ENCODE assay signal across 10 mouse cellular contexts in genomic region chr4:151288893-151289585, GRCm38 (mm10).
DNase-seq lines count a peak whose midpoint lies in the region; ATAC-seq and TF ChIP-seq lines count a peak whose summit lies in the region.
"Had no signal": no experiment of that assay in that cellular context is flagged by ENCODE, and none has a peak within 500 bp of the region (broad histone marks: within the 10 kb centered on the region; RNA-seq: fewer than 3 reads in every experiment).

No protein-coding gene starts in this region.

- no peak overlapping the region for H3K4me3 ChIP-seq in midbrain, postnatal 0 days (ENCODE audit: low read depth, low read length)
- H3K4me3 ChIP-seq: stomach, embryonic 15.5 days had no signal

- no peak for TF ChIP-seq CTCF in midbrain, postnatal 0 days (IDR thresholded peaks at IDR 0.05)

- DNase-seq in gastrocnemius, postnatal 14 days: peak; percentile 36
- DNase-seq in gastrocnemius, postnatal 36 days: no peak
- DNase-seq in urinary bladder, postnatal 14 days (ENCODE audit: low spot score): peak; percentile 50
- no peak for DNase-seq in urinary bladder, postnatal 4 days (ENCODE audit: low spot score in 2 of 2)
- DNase-seq in kidney, postnatal 14 days: peak; percentile 57
- DNase-seq in yolk sac, embryonic 10.5 days (ENCODE audit: low spot score): peak; percentile 24
- no peak for DNase-seq in right cerebral cortex, postnatal 25 days
- DNase-seq in midbrain, postnatal 0 days (ENCODE audit: low spot score): no peak

- H3K36me3 ChIP-seq in midbrain, postnatal 0 days (ENCODE audit: insufficient read depth, low read length): no peaks in the 10 kb centered on the region
- H3K36me3 ChIP-seq: stomach, embryonic 15.5 days had no signal

- no peak for ATAC-seq in midbrain, postnatal 0 days (ENCODE audit: low FRiP score)
- ATAC-seq: forebrain, embryonic 16.5 days had no signal

- no peak overlapping the region for H3K4me2 ChIP-seq in midbrain, postnatal 0 days (ENCODE audit: low read depth, low read length, poor library complexity, severe bottlenecking)
- H3K4me2 ChIP-seq: stomach, embryonic 15.5 days had no signal

- H3K27me3 ChIP-seq in midbrain, postnatal 0 days (ENCODE audit: insufficient read depth, low read length): peaks cover 3% of the 10 kb centered on the region; the same call in 1 of the 2 replicates
- H3K27me3 ChIP-seq: stomach, embryonic 15.5 days had no signal

- H3K27ac ChIP-seq in midbrain, postnatal 0 days (ENCODE audit: low read depth, low read length): no peak overlapping the region
- H3K27ac ChIP-seq: stomach, embryonic 15.5 days had no signal

- no peaks in the 10 kb centered on the region for H3K9me3 ChIP-seq in midbrain, postnatal 0 days (ENCODE audit: low read length)
- H3K9me3 ChIP-seq: stomach, embryonic 15.5 days had no signal

- intact Hi-C loops in gastrocnemius, postnatal 14 days (cut with DNase I; ENCODE audit: low total_unique reads): no loop called here
- intact Hi-C loops in gastrocnemius, postnatal 36 days (cut with DNase I): no loop called here

- WGBS in midbrain, postnatal 0 days: 67% methylated on average over 6 of the region's 6 CpGs

- H3K9ac ChIP-seq in midbrain, postnatal 0 days (replicated peaks; ENCODE audit: low read length, poor library complexity, severe bottlenecking): no peak overlapping the region
- H3K9ac ChIP-seq: stomach, embryonic 15.5 days had no signal

- H3K4me1 ChIP-seq in midbrain, postnatal 0 days (ENCODE audit: insufficient read depth, low read length): no peaks in the 10 kb centered on the region
- H3K4me1 ChIP-seq: stomach, embryonic 15.5 days had no signal

Comparison
In these comparisons a context has a peak if more than half of its experiments do, and no peak if none do; other contexts are left out.
1. DNase-seq: peak in gastrocnemius, postnatal 14 days (single experiment), urinary bladder, postnatal 14 days (single experiment), kidney, postnatal 14 days (single experiment) and yolk sac, embryonic 10.5 days (single experiment); none in gastrocnemius, postnatal 36 days (0 of 2), urinary bladder, postnatal 4 days (0 of 2), right cerebral cortex, postnatal 25 days (single experiment) and midbrain, postnatal 0 days (single experiment).